ENCODE assay signal across 23 mouse cellular contexts in genomic region chr14:122869831-122870230, GRCm38 (mm10). TPM values are rescaled to one million over a fixed set of nuclear protein-coding genes. Genes with fewer than 3 reads are reported as not detected.
DNase-seq lines count a peak whose midpoint lies in the region; ATAC-seq lines count a peak whose summit lies in the region.
"Had no signal": no experiment of that assay in that cellular context is flagged by ENCODE, and none has a peak within 500 bp of the region (broad histone marks: within the 10 kb centered on the region; RNA-seq: fewer than 3 reads in every experiment).

No protein-coding gene starts in this region.

- WGBS in forebrain, embryonic 16.5 days = 73% methylated on average over 6 of the region's 6 CpGs
- WGBS in kidney, embryonic 16.5 days = 58% methylated on average over 6 of the region's 6 CpGs

- ATAC-seq in forebrain, embryonic 16.5 days = no peak
- ATAC-seq in kidney, embryonic 16.5 days (ENCODE audit: low FRiP score, low TSS enrichment) = no peak
- ATAC-seq: activated CD4-positive, CD25-positive, alpha-beta regulatory T cell, adult 4 months; forebrain, postnatal 0 days; hindbrain, postnatal 0 days; Patski had no signal

- no peak overlapping the region for H3K4me2 ChIP-seq in forebrain, embryonic 16.5 days (ENCODE audit: low read length)
- no peak overlapping the region for H3K4me2 ChIP-seq in kidney, embryonic 16.5 days (replicated peaks; ENCODE audit: low read depth, low read length)
- H3K4me2 ChIP-seq: embryonic facial prominence, embryonic 13.5 days; forebrain, embryonic 12.5 days; heart, embryonic 11.5 days; heart, embryonic 15.5 days; hindbrain, embryonic 13.5 days had no signal

- peaks cover 16% of the 10 kb centered on the region for H3K4me1 ChIP-seq in forebrain, embryonic 16.5 days (replicated peaks; ENCODE audit: control insufficient read depth, insufficient read depth, low read length)
- H3K4me1 ChIP-seq in kidney, embryonic 16.5 days (ENCODE audit: insufficient read depth, low read length) = no peaks in the 10 kb centered on the region

- peaks cover 9% of the 10 kb centered on the region for H3K27me3 ChIP-seq in forebrain, embryonic 16.5 days (replicated peaks; ENCODE audit: control insufficient read depth, insufficient read depth, low read length)
- no peaks in the 10 kb centered on the region for H3K27me3 ChIP-seq in kidney, embryonic 16.5 days (ENCODE audit: insufficient read depth, low read length)
- H3K27me3 ChIP-seq: embryonic facial prominence, embryonic 13.5 days; heart, embryonic 15.5 days; Patski had no signal

- H3K9ac ChIP-seq in forebrain, embryonic 16.5 days (replicated peaks; ENCODE audit: low read depth, low read length) = no peak overlapping the region
- no peak overlapping the region for H3K9ac ChIP-seq in kidney, embryonic 16.5 days (replicated peaks; ENCODE audit: low read length)
- H3K9ac ChIP-seq: embryonic facial prominence, embryonic 13.5 days; forebrain, embryonic 12.5 days; forebrain, postnatal 0 days; heart, embryonic 15.5 days; hindbrain, embryonic 13.5 days had no signal

- H3K27ac ChIP-seq in forebrain, embryonic 16.5 days (ENCODE audit: low read length) = no peak overlapping the region
- no peak overlapping the region for H3K27ac ChIP-seq in kidney, embryonic 16.5 days (ENCODE audit: low read length)
- H3K27ac ChIP-seq: embryonic facial prominence, embryonic 13.5 days; forebrain, embryonic 12.5 days; gastrocnemius, adult 2 months; heart, embryonic 15.5 days; hindbrain, embryonic 13.5 days; hindbrain, postnatal 0 days had no signal

- no peak overlapping the region for H3K4me3 ChIP-seq in forebrain, embryonic 16.5 days (replicated peaks; ENCODE audit: low read length)
- no peak overlapping the region for H3K4me3 ChIP-seq in kidney, embryonic 16.5 days (ENCODE audit: low read length)
- H3K4me3 ChIP-seq: embryonic facial prominence, embryonic 13.5 days; forebrain, embryonic 12.5 days; gastrocnemius, adult 2 months; heart, embryonic 15.5 days; hindbrain, embryonic 13.5 days had no signal

- H3K9me3 ChIP-seq in forebrain, embryonic 16.5 days (ENCODE audit: control insufficient read depth, low read length) = no peaks in the 10 kb centered on the region
- H3K9me3 ChIP-seq in kidney, embryonic 16.5 days (ENCODE audit: low read length) = no peaks in the 10 kb centered on the region
- H3K9me3 ChIP-seq: embryonic facial prominence, embryonic 13.5 days; forebrain, embryonic 12.5 days; heart, embryonic 15.5 days; hindbrain, embryonic 13.5 days had no signal

- no peaks in the 10 kb centered on the region for H3K36me3 ChIP-seq in forebrain, embryonic 16.5 days (ENCODE audit: control insufficient read depth, insufficient read depth)
- H3K36me3 ChIP-seq in kidney, embryonic 16.5 days (ENCODE audit: insufficient read depth, low read length) = no peaks in the 10 kb centered on the region
- H3K36me3 ChIP-seq: embryonic facial prominence, embryonic 13.5 days; forebrain, embryonic 12.5 days; heart, embryonic 15.5 days; hindbrain, embryonic 13.5 days had no signal

- DNase-seq in cerebellum, adult 18-20 months = peak; percentile 47 to 56
- DNase-seq in cerebellum, adult 11-12 months = no peak
- DNase-seq in heart, adult 11 months = peak; percentile 81
- no peak for DNase-seq in heart, adult 8-10 months (ENCODE audit: low spot score)
- DNase-seq in adipocyte (ENCODE audit: low spot score) = peak; percentile 8
- DNase-seq in adrenal gland, postnatal 14 days = peak; percentile 70
- DNase-seq: cerebellum, postnatal 14 days; forebrain, postnatal 0 days; gastrocnemius, adult 2 months; gastrocnemius, postnatal 25 days; heart, adult 18-20 months; heart, postnatal 14 days; kidney, adult 11 months had no signal

RNA-seq across cellular contexts. Expression of gene Ggact, which starts 43.7 kb away (rescaled TPM):
- total RNA-seq in heart, adult 8-10 months (2022) = 10 to 100 TPM; 27.2 to 33.2 (median 28.1) TPM
- 29.2 and 40.9 TPM in 2 replicates for total RNA-seq in adrenal gland, postnatal 14 days (2021)
- 6.2 and 6.5 TPM in 2 replicates for polyA plus RNA-seq in forebrain, embryonic 16.5 days (2015; fragmentation: Nextera tagmentation; extraction: Ambion mirVana)
- polyA plus RNA-seq in kidney, embryonic 16.5 days (2015; fragmentation: Nextera tagmentation; extraction: Ambion mirVana) = 19.2 and 20.5 TPM in 2 replicates

Comparison
In these comparisons a context has a peak if more than half of its experiments do, and no peak if none do; other contexts are left out.
1. DNase-seq: peak in cerebellum, adult 18-20 months (2 of 2), heart, adult 11 months (single experiment), adipocyte (single experiment) and adrenal gland, postnatal 14 days (single experiment); none in cerebellum, adult 11-12 months (single experiment) and heart, adult 8-10 months (single experiment).